Mouse (Mus musculus) E14TG2a.4 (cell line): ENCODE results near the gene Flvcr1.

Experiments
- CTCF ChIP-seq: conservative IDR thresholded peaks from 2 replicates; pipeline ENCODE4 v1.5.1; 2014; ENCODE audit warnings: low read length
- NANOG ChIP-seq: IDR thresholded peaks from 2 replicates; pipeline ENCODE4 v1.6.1; 2014; ENCODE audit warnings: borderline replicate concordance, low read length, mixed read lengths
- POU5F1 ChIP-seq: IDR thresholded peaks from 2 replicates; pipeline ENCODE4 v1.6.1; 2014; ENCODE audit warnings: low read length, borderline replicate concordance

- no peak for TF ChIP-seq CTCF
- TF ChIP-seq POU5F1 = no peak
- no peak for TF ChIP-seq NANOG
These were observed 6.2 kb downstream of the Flvcr1 start for GRCm38 (mm10) chr1:191019803-191020202.
